23 mouse cellular contexts compared by ENCODE assay signal in genomic region chr1:106345265-106345664, GRCm38 (mm10).
DNase-seq lines count a peak whose midpoint lies in the region; ATAC-seq and TF ChIP-seq lines count a peak whose summit lies in the region.
"Had no signal": no experiment of that assay in that cellular context is flagged by ENCODE, and none has a peak within 500 bp of the region (broad histone marks: within the 10 kb centered on the region; RNA-seq: fewer than 3 reads in every experiment).

No protein-coding gene starts in this region.

- no peak for TF ChIP-seq RAD21 in CH12.LX (IDR thresholded peaks at IDR 0.05; ENCODE audit: low read depth, low read length)

- no peaks in the 10 kb centered on the region for H3K27me3 ChIP-seq in CH12.LX (replicated peaks)
- H3K27me3 ChIP-seq: forebrain, embryonic 13.5 days; hindbrain, embryonic 12.5 days; hindbrain, embryonic 15.5 days; intestine, embryonic 15.5 days; Patski had no signal

- peaks cover 2% of the 10 kb centered on the region for H3K9me3 ChIP-seq in CH12.LX (replicated peaks; ENCODE audit: low read length)
- H3K9me3 ChIP-seq: forebrain, embryonic 10.5 days; forebrain, embryonic 13.5 days; G1E; hindbrain, embryonic 12.5 days; hindbrain, embryonic 15.5 days; intestine, embryonic 15.5 days had no signal

- no peak overlapping the region for H3K4me3 ChIP-seq in CH12.LX (replicated peaks in 1 of 3; ENCODE audit: low read depth in 2 of 3, low read length in 2 of 3, poor library complexity in 1 of 3)
- H3K4me3 ChIP-seq: forebrain, embryonic 10.5 days; forebrain, embryonic 13.5 days; hindbrain, embryonic 12.5 days; hindbrain, embryonic 15.5 days; intestine, embryonic 15.5 days had no signal

- DNase-seq in A20 (ENCODE audit: low read depth, low spot score) (peak; percentile 80), CH12.LX (ENCODE audit: extremely low read depth) (peak; percentile 73)
- DNase-seq in gastrocnemius, postnatal 10 days: no peak
- no peak for DNase-seq in urinary bladder, postnatal 10 days (ENCODE audit: low spot score)
- no peak for DNase-seq in left cerebral cortex, postnatal 4 days
- DNase-seq: adrenal gland, adult 2 months; adrenal gland, postnatal 14 days; cerebellum, adult 11-12 months; cerebellum, adult 8-10 months; cerebellum, postnatal 10 days; cerebellum, postnatal 36 days; forebrain, postnatal 0 days; kidney, adult 11 months had no signal

- H3K4me1 ChIP-seq in CH12.LX (ENCODE audit: control insufficient read depth in 1 of 2, insufficient read depth in 2 of 2): peaks cover 5 to 83% of the 10 kb centered on the region in 2 experiments
- H3K4me1 ChIP-seq: forebrain, embryonic 10.5 days; forebrain, embryonic 13.5 days; hindbrain, embryonic 12.5 days; hindbrain, embryonic 15.5 days; intestine, embryonic 15.5 days had no signal

- H3K9ac ChIP-seq in CH12.LX (ENCODE audit: insufficient read depth, low read depth): no peak overlapping the region
- H3K9ac ChIP-seq: forebrain, embryonic 13.5 days; forebrain, postnatal 0 days; hindbrain, embryonic 12.5 days; hindbrain, embryonic 15.5 days; intestine, embryonic 15.5 days had no signal

- peaks cover 12 to 71% of the 10 kb centered on the region in 2 experiments for H3K36me3 ChIP-seq in CH12.LX (replicated peaks in 1 of 2; ENCODE audit: control insufficient read depth in 1 of 2, insufficient read depth in 1 of 2, low read length in 1 of 2)
- H3K36me3 ChIP-seq: intestine, embryonic 15.5 days had no signal

- peak; percentile 70 for ATAC-seq in granulocyte monocyte progenitor cell, adult 5-6 weeks (replicated peaks; ENCODE audit: poor library complexity, severe bottlenecking)
- peak; percentile 26; the same call in 1 of the 2 replicates for ATAC-seq in megakaryocyte progenitor cell, adult 5-6 weeks (replicated peaks; ENCODE audit: poor library complexity)
- ATAC-seq: forebrain, embryonic 13.5 days; forebrain, postnatal 0 days; intestine, embryonic 15.5 days; Patski had no signal

- dilution Hi-C loops in CH12.LX (cut with MboI; ENCODE audit: extremely low pct_ligation_motif_present, extremely low pct_unique_long_range_greater_than_20kb, low sequenced_read_pairs): no loop called here

- H3K79me2 ChIP-seq in CH12.LX (replicated peaks; ENCODE audit: control insufficient read depth, extremely low read depth, insufficient read depth, poor library complexity, severe bottlenecking): no peaks in the 10 kb centered on the region

- no peak overlapping the region for H3K4me2 ChIP-seq in CH12.LX (ENCODE audit: insufficient read depth, low read depth, poor library complexity, severe bottlenecking)
- H3K4me2 ChIP-seq: forebrain, embryonic 13.5 days; heart, embryonic 11.5 days; hindbrain, embryonic 12.5 days; hindbrain, embryonic 15.5 days; intestine, embryonic 15.5 days had no signal

- in situ Hi-C loops in CH12.LX (cut with MboI; ENCODE audit: low pct_ligation_motif_present, low pct_unique_long_range_greater_than_20kb, low sequenced_read_pairs): no loop called here

- no peak for TF ChIP-seq POLR2A in CH12.LX (IDR thresholded peaks at IDR 0.05; ENCODE audit: low read depth, low read length)

- peak overlapping the region; percentile 9; the same call in 1 of the 2 replicates for H3K27ac ChIP-seq in CH12.LX (ENCODE audit: insufficient read depth, low read depth)
- H3K27ac ChIP-seq: forebrain, embryonic 10.5 days; forebrain, embryonic 13.5 days; hindbrain, embryonic 12.5 days; hindbrain, embryonic 15.5 days; intestine, embryonic 15.5 days had no signal

- intact Hi-C loops in left cerebral cortex, postnatal 4 days (cut with DNase I): no loop called here

- TF ChIP-seq EP300 in CH12.LX (IDR thresholded peaks at IDR 0.05; ENCODE audit: low read length): peak; percentile 77

- no peak for TF ChIP-seq CTCF in CH12.LX (conservative IDR thresholded peaks at IDR 0.05 in 1 of 2, IDR thresholded peaks at IDR 0.05 in 1 of 2; ENCODE audit: low read depth in 2 of 2, low read length in 2 of 2)

TF ChIP-seq in CH12.LX, 34 proteins besides CTCF, POLR2A, EP300 and RAD21:
- no peak for TF ChIP-seq SMC3 (IDR thresholded peaks at IDR 0.05; ENCODE audit: low read depth, low read length)
- TF ChIP-seq JUND (conservative IDR thresholded peaks at IDR 0.05; ENCODE audit: low read depth, low read length): 0 out of 2 replicates have a peak, but pooled peaks have one; percentile 26
- TF ChIP-seq RCOR1 (conservative IDR thresholded peaks at IDR 0.05; ENCODE audit: low read depth, low read length): no peak
- TF ChIP-seq MYC (IDR thresholded peaks at IDR 0.05; ENCODE audit: low read depth, low read length): 0 out of 2 replicates have a peak, but pooled peaks have one; percentile 28
- TF ChIP-seq ETS1 (conservative IDR thresholded peaks at IDR 0.05; ENCODE audit: low read depth, low read length): peak; percentile 74
- peak; percentile 28; the same call in 1 of the 2 replicates for TF ChIP-seq JUN (IDR thresholded peaks at IDR 0.05; ENCODE audit: insufficient read depth, low read depth, low read length)
- TF ChIP-seq TCF12 (IDR thresholded peaks at IDR 0.05; ENCODE audit: low read depth, low read length): 0 out of 2 replicates have a peak, but pooled peaks have one; percentile 12
- TF ChIP-seq IRF4 (IDR thresholded peaks at IDR 0.05; ENCODE audit: low read depth, low read length): peak; percentile 83
- no peak for TF ChIP-seq MAFK (IDR thresholded peaks at IDR 0.05; ENCODE audit: insufficient replicate concordance, low read length)
- TF ChIP-seq BHLHE40 (IDR thresholded peaks at IDR 0.05; ENCODE audit: low read depth, low read length): peak; percentile 83
- TF ChIP-seq E2F4 (IDR thresholded peaks at IDR 0.05; ENCODE audit: insufficient replicate concordance, low read depth, low read length): no peak

Comparison
In these comparisons a context has a peak if more than half of its experiments do, and no peak if none do; other contexts are left out.
1. DNase-seq: peak in A20 (single experiment) and CH12.LX (single experiment); none in gastrocnemius, postnatal 10 days (single experiment), urinary bladder, postnatal 10 days (single experiment) and left cerebral cortex, postnatal 4 days (single experiment).